Mouse (Mus musculus): ENCODE data around the gene Olfr655. TPM values are rescaled to one million over a fixed set of nuclear protein-coding genes. Genes with fewer than 3 reads are reported as not detected.

The Olfr655 gene
- polyA plus RNA-seq (2017; shearing (Covaris generic)), result not detected

GRCm38 (mm10) chr7:104601679-104602078, at the start of gene Olfr655:
Gene Olfr655 (minus strand): TSS chr7:104601779.

GRCm38 (mm10) chr7:104646841-104647482, 45.4 kb upstream of the Olfr655 start, which contains the start of gene Olfr658:
Gene Olfr658 (minus strand): TSS chr7:104647305.

GRCm38 (mm10) chr7:104624494-104624893, 22.9 kb upstream of the Olfr655 start, which contains the start of gene Olfr657:
Gene Olfr657 (plus strand): TSS chr7:104624794.

GRCm38 (mm10) chr7:104613655-104614054, 12.1 kb upstream of the Olfr655 start, which contains the start of gene Olfr656:
Gene Olfr656 (plus strand): TSS chr7:104613955.

GRCm38 (mm10) chr7:104586725-104587124, 14.9 kb downstream of the Olfr655 start, which contains the start of gene Olfr654:
Gene Olfr654 (plus strand): TSS chr7:104587025.

GRCm38 (mm10) chr7:104577014-104577413, 24.6 kb downstream of the Olfr655 start, which contains the start of gene Olfr653:
Gene Olfr653 (plus strand): TSS chr7:104577314.

GRCm38 (mm10) chr7:104560601-104561000, 41.0 kb downstream of the Olfr655 start, which contains the start of gene Olfr652:
Gene Olfr652 (plus strand): TSS chr7:104560901.

GRCm38 (mm10) chr7:104549833-104550232, 51.7 kb downstream of the Olfr655 start, which contains the start of gene Olfr651:
Gene Olfr651 (plus strand): TSS chr7:104550133.

Other genes with a start within 250 kb of the Olfr655 start
- gene Trim12c, start 248.4 kb downstream of the Olfr655 start, polyA plus RNA-seq (2017; shearing (Covaris generic)), result 27.4 TPM
- gene Trim30b, start 231.9 kb downstream of the Olfr655 start, polyA plus RNA-seq (2017; shearing (Covaris generic)), result 1.3 TPM
- gene Trim30c, start 200.9 kb downstream of the Olfr655 start, polyA plus RNA-seq (2017; shearing (Covaris generic)), result 2.7 TPM
- 76.5 TPM for gene Trim30a, start 136.6 kb downstream of the Olfr655 start, polyA plus RNA-seq (2017; shearing (Covaris generic))
- 30.9 TPM for gene Trim30d, start 93.9 kb downstream of the Olfr655 start, polyA plus RNA-seq (2017; shearing (Covaris generic))
- gene Olfr651, start 51.6 kb downstream of the Olfr655 start, polyA plus RNA-seq (2017; shearing (Covaris generic)), result not detected
- gene Olfr652, start 40.9 kb downstream of the Olfr655 start, polyA plus RNA-seq (2017; shearing (Covaris generic)), result not detected
- not detected for gene Olfr653, start 24.5 kb downstream of the Olfr655 start, polyA plus RNA-seq (2017; shearing (Covaris generic))
- gene Olfr654, start 14.8 kb downstream of the Olfr655 start, polyA plus RNA-seq (2017; shearing (Covaris generic)), result not detected
- not detected for gene Olfr656, start 12.2 kb upstream of the Olfr655 start, polyA plus RNA-seq (2017; shearing (Covaris generic))
- gene Olfr657, start 23.0 kb upstream of the Olfr655 start, polyA plus RNA-seq (2017; shearing (Covaris generic)), result not detected
- gene Olfr658, start 45.5 kb upstream of the Olfr655 start, polyA plus RNA-seq (2017; shearing (Covaris generic)), result not detected
- not detected for gene Olfr659, start 65.0 kb upstream of the Olfr655 start, polyA plus RNA-seq (2017; shearing (Covaris generic))
- not detected for gene Olfr661, start 84.7 kb upstream of the Olfr655 start, polyA plus RNA-seq (2017; shearing (Covaris generic))
- not detected for gene Usp17le, start 175.7 kb upstream of the Olfr655 start, polyA plus RNA-seq (2017; shearing (Covaris generic))
- gene Usp17lb, start 240.8 kb upstream of the Olfr655 start, polyA plus RNA-seq (2017; shearing (Covaris generic)), result not detected